Mouse (Mus musculus) midbrain, embryonic 11.5 days (tissue): ENCODE results near the gene Caly. TPM values are rescaled to one million over a fixed set of nuclear protein-coding genes. Genes with fewer than 3 reads are reported as not detected.
A peak's percentile ranks its signal among the peaks of the same experiment; 100 is the strongest.

ENCODE experiments used
- ATAC-seq: fragments of 200-750 bp; cut with Nextera tagmentation; 2 replicates; pipeline ENCODE4 v1.8.0; 2017; ENCODE audit warnings: moderate TSS enrichment, moderate library complexity; ENCODE audit not compliant: low FRiP score
- DNase-seq: peaks from one replicate; pipeline ENCODE4 v3.0.0; 2015; ENCODE audit warnings: low spot score; ENCODE audit errors: missing footprints
- H3K27ac ChIP-seq: fragments of 300-500 bp; sonication (generic); 2 replicates; pipeline ENCODE4 v1.5.1; 2014; ENCODE audit warnings: low read depth, low read length
- H3K27me3 ChIP-seq: fragments of 300-500 bp; sonication (generic); 2 replicates; pipeline ENCODE4 v1.6.1; 2014; ENCODE audit warnings: mild to moderate bottlenecking, low read length, moderate library complexity, mixed read lengths; ENCODE audit not compliant: control insufficient read depth, insufficient read depth
- H3K36me3 ChIP-seq: fragments of 300-500 bp; sonication (generic); 2 replicates; pipeline ENCODE4 v1.6.1; 2014; ENCODE audit warnings: mild to moderate bottlenecking, low read length, moderate library complexity, mixed read lengths; ENCODE audit not compliant: control insufficient read depth, insufficient read depth
- H3K4me1 ChIP-seq: fragments of 300-500 bp; sonication (generic); 2 replicates; pipeline ENCODE4 v1.6.1; 2014; ENCODE audit warnings: low read length; ENCODE audit not compliant: control insufficient read depth, insufficient read depth
- H3K4me2 ChIP-seq: fragments of 300-500 bp; sonication (generic); 2 replicates; pipeline ENCODE4 v1.6.1; 2014; ENCODE audit warnings: mild to moderate bottlenecking, moderate library complexity
- H3K4me3 ChIP-seq: fragments of 300-500 bp; sonication (generic); 2 replicates; pipeline ENCODE4 v1.5.1; 2014; ENCODE audit warnings: low read depth, low read length
- H3K9ac ChIP-seq: fragments of 300-500 bp; sonication (generic); 2 replicates; pipeline ENCODE4 v1.6.1; 2014; ENCODE audit warnings: low read length
- H3K9me3 ChIP-seq: fragments of 300-500 bp; sonication (generic); 2 replicates; pipeline ENCODE4 v1.6.1; 2016; ENCODE audit warnings: low read length; ENCODE audit not compliant: control insufficient read depth
- WGBS: fragments of 180-500 bp; shearing (Covaris S2); extraction: QIAGEN DNeasy Blood & Tissue Kit; methylation state at CpG from one replicate; pipeline ENCODE4 v1.1.7; 2014; 5-methylcytosine and 5-hydroxymethylcytosine counted together
- polyA plus RNA-seq: library from polyadenylated mRNA; unstranded; fragments of >200 nt; fragmentation: Nextera tagmentation; extraction: Ambion mirVana; gene quantifications from 2 replicates; pipeline ENCODE4 v1.2.1, GENCODE M21; 2014

Caly gene
- polyA plus RNA-seq, 1 experiment from 2014 or later, result 7.6 TPM

- peak within 1 kb of the TSS; percentile 91 for H3K4me2 ChIP-seq
- no peaks in the 10 kb centered on the region for H3K27me3 ChIP-seq
- H3K27ac ChIP-seq, result no peak within 1 kb of the TSS
- peak within 1 kb of the TSS; percentile 80 for H3K9ac ChIP-seq
- H3K36me3 ChIP-seq, result no peaks in the 10 kb centered on the region
- WGBS, result 4% methylated on average over 28 of the region's 28 CpGs
- no peaks in the 10 kb centered on the region for H3K9me3 ChIP-seq
- peak; percentile 96 for ATAC-seq
- 0 out of 2 replicates have a peak, but pooled peaks cover 4% of the 10 kb centered on the region for H3K4me1 ChIP-seq
- H3K4me3 ChIP-seq, result peak within 1 kb of the TSS; percentile 71
- DNase-seq, result peak; percentile 96
These were observed 34.1 kb upstream of the Caly start, which contains the start of gene Echs1 for GRCm38 (mm10) chr7:140116329-140117054. Gene Echs1 (minus strand): TSS chr7:140116476.

GRCm38 (mm10) chr7:140115583-140116328 is 33.4 kb upstream of the Caly start, which contains the start of gene Paox:
Gene Paox (plus strand): TSS chr7:140115799.
- H3K9ac ChIP-seq, result peak within 1 kb of the TSS; percentile 80
- peak within 1 kb of the TSS; percentile 91 for H3K4me2 ChIP-seq
- no peaks in the 10 kb centered on the region for H3K27me3 ChIP-seq
- H3K27ac ChIP-seq, result no peak within 1 kb of the TSS
- 0 out of 2 replicates have a peak, but pooled peaks cover 4% of the 10 kb centered on the region for H3K4me1 ChIP-seq
- peak within 1 kb of the TSS; percentile 71 for H3K4me3 ChIP-seq
- DNase-seq (peak; percentile 94), ATAC-seq (peak; percentile 61)
- H3K36me3 ChIP-seq, result peaks cover 5% of the 10 kb centered on the region
- WGBS, result 3% methylated on average over 23 of the region's 23 CpGs
- H3K9me3 ChIP-seq, result no peaks in the 10 kb centered on the region

GRCm38 (mm10) chr7:140111943-140112342 is 29.6 kb upstream of the Caly start:
- 77% methylated on average over 3 of the region's 3 CpGs for WGBS
- ATAC-seq (no peak), DNase-seq (peak; percentile 26)
- Histone ChIP-seq H3K9me3 (no peaks in the 10 kb centered on the region), H3K4me2 (no peak overlapping the region), H3K9ac (no peak overlapping the region), H3K27ac (no peak overlapping the region), H3K4me1 (0 out of 2 replicates have a peak, but pooled peaks cover 4% of the 10 kb centered on the region), H3K36me3 (peaks cover 9% of the 10 kb centered on the region), H3K27me3 (no peaks in the 10 kb centered on the region), H3K4me3 (no peak overlapping the region)

DNA sequence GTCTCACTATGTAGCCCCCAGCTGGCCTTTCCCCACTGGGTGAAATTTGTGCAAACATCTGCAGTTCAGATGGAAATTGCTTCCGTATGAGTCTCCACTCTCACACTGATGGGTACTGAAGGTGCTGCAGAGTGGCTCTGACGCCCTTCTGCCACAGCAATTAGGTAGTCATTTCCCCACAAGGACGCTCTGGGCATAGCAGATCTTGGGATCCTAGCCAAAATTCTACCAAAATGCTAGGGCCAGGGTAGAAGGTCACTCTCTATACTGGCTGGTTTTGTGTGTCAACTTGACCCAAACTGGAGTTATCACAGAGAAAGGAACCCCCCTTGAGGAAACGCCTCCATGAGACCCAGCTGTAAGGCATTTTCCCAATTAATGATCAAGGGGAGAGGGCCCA is 21.7 kb upstream of the Caly start:
- Histone ChIP-seq H3K27me3 (no peaks in the 10 kb centered on the region), H3K4me1 (peaks cover 4% of the 10 kb centered on the region; the same call in 1 of the 2 replicates), H3K27ac (no peak overlapping the region), H3K4me2 (no peak overlapping the region), H3K4me3 (no peak overlapping the region), H3K9ac (no peak overlapping the region), H3K36me3 (peaks cover 2% of the 10 kb centered on the region), H3K9me3 (no peaks in the 10 kb centered on the region)
- whole genome bisulfite sequencing, result 84% methylated on average over 4 of the region's 4 CpGs
- ATAC-seq (no peak), DNase-seq (peak; percentile 49)

GRCm38 (mm10) chr7:140101993-140102860 is 19.9 kb upstream of the Caly start, which contains the start of gene Fuom:
Gene Fuom (minus strand): TSS chr7:140102441.
- H3K36me3 ChIP-seq, result peaks cover 2% of the 10 kb centered on the region
- H3K4me1 ChIP-seq, result peaks cover 4% of the 10 kb centered on the region; the same call in 1 of the 2 replicates
- H3K27me3 ChIP-seq, result no peaks in the 10 kb centered on the region
- peak within 1 kb of the TSS; percentile 58 for H3K4me2 ChIP-seq
- DNase-seq (peak; percentile 96), ATAC-seq (peak; percentile 91)
- H3K9ac ChIP-seq, result peak within 1 kb of the TSS; percentile 50
- no peak within 1 kb of the TSS for H3K27ac ChIP-seq
- no peaks in the 10 kb centered on the region for H3K9me3 ChIP-seq
- H3K4me3 ChIP-seq, result peak within 1 kb of the TSS; percentile 26
- WGBS, result 2% methylated on average over 30 of the region's 30 CpGs

- Histone ChIP-seq H3K36me3 (peaks cover 2% of the 10 kb centered on the region), H3K27ac (no peak overlapping the region), H3K9ac (peak overlapping the region; percentile 50; the same call in 1 of the 2 replicates), H3K9me3 (no peaks in the 10 kb centered on the region), H3K4me1 (peaks cover 4% of the 10 kb centered on the region; the same call in 1 of the 2 replicates), H3K4me3 (peak overlapping the region; percentile 26; the same call in 1 of the 2 replicates), H3K27me3 (no peaks in the 10 kb centered on the region), H3K4me2 (peak overlapping the region; percentile 58)
- peak; percentile 38 for ATAC-seq
- DNase-seq, result peak; percentile 78
- WGBS, result 77% methylated on average over 10 of the region's 10 CpGs
These were observed 19.1 kb upstream of the Caly start for GRCm38 (mm10) chr7:140101498-140101897.

DNA sequence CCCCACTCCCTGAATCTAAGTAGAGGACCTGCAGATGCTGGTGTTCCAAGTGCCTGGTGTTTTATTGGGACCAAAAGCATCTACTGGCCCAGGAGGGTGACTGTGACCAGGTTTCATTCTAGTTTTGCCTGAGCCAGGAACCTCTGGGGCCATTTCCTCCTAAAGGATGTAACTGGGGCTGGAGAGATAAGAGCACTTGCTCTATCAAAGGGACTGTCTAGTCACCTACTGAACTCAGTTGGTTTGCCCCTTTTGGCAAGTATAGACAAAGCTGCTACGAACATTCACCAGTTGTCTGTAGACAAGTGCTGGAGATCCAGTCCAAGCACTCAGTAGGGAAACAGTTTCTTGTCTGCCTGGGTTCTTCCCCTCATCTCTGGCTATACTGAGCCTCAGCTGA is 16.1 kb upstream of the Caly start:
- H3K9me3 ChIP-seq, result no peaks in the 10 kb centered on the region
- H3K36me3 ChIP-seq, result no peaks in the 10 kb centered on the region
- H3K27me3 ChIP-seq, result no peaks in the 10 kb centered on the region
- peaks cover 4% of the 10 kb centered on the region; the same call in 1 of the 2 replicates for H3K4me1 ChIP-seq
- 89% methylated on average over 1 of the region's 1 CpGs for WGBS
- no peak overlapping the region for H3K4me2 ChIP-seq
- H3K9ac ChIP-seq, result no peak overlapping the region
- ATAC-seq, result no peak
- no peak overlapping the region for H3K4me3 ChIP-seq
- DNase-seq, result peak; percentile 26
- H3K27ac ChIP-seq, result no peak overlapping the region

GRCm38 (mm10) chr7:140096055-140096454 is 13.7 kb upstream of the Caly start:
- H3K9ac ChIP-seq, result no peak overlapping the region
- ATAC-seq (no peak), DNase-seq (no peak)
- no peak overlapping the region for H3K27ac ChIP-seq
- H3K9me3 ChIP-seq, result no peaks in the 10 kb centered on the region
- no peak overlapping the region for H3K4me2 ChIP-seq
- no peak overlapping the region for H3K4me3 ChIP-seq
- no peaks in the 10 kb centered on the region for H3K4me1 ChIP-seq
- H3K27me3 ChIP-seq, result no peaks in the 10 kb centered on the region
- H3K36me3 ChIP-seq, result no peaks in the 10 kb centered on the region
